Mouse (Mus musculus): ENCODE measurements at regions not wholly inside any gene's neighbourhood (a gene's known extent, or its start where the extent isn't known, plus 50 kb on each side); places are given as distances from the start of the nearest gene placed in this dataset.

GRCm38 (mm10) chr7:125281371-125281770 lies 163.1 kb upstream of the Kdm8 start:
- no peak for DNase-seq

GRCm38 (mm10) chr7:125295226-125295625 lies 149.2 kb upstream of the Kdm8 start:
- no peak for DNase-seq

GRCm38 (mm10) chr7:125308433-125308832 lies 136.0 kb upstream of the Kdm8 start:
- no peak for DNase-seq

- DNase-seq: peak; percentile 7
Observed at GRCm38 (mm10) chr7:125310971-125311370, 133.5 kb upstream of the Kdm8 start.

- no peak for DNase-seq
Observed at GRCm38 (mm10) chr7:125313604-125314003, 130.9 kb upstream of the Kdm8 start.

- no peak for DNase-seq
Observed at GRCm38 (mm10) chr7:125334769-125335168, 109.7 kb upstream of the Kdm8 start.

- DNase-seq: peak; percentile 25
Observed at GRCm38 (mm10) chr7:125335586-125336165, 108.8 kb upstream of the Kdm8 start.

GRCm38 (mm10) chr7:125336826-125337225 lies 107.7 kb upstream of the Kdm8 start:
- no peak for DNase-seq

GRCm38 (mm10) chr7:125338177-125338751 lies 106.2 kb upstream of the Kdm8 start:
- DNase-seq: no peak

- DNase-seq: no peak
Observed at GRCm38 (mm10) chr7:125340326-125340905, 104.1 kb upstream of the Kdm8 start.

- no peak for DNase-seq
Observed at GRCm38 (mm10) chr7:125349606-125350005, 94.9 kb upstream of the Kdm8 start.

GRCm38 (mm10) chr7:125354211-125354610 lies 90.3 kb upstream of the Kdm8 start:
- no peak for DNase-seq

- no peak for DNase-seq
Observed at GRCm38 (mm10) chr7:125354956-125355355, 89.5 kb upstream of the Kdm8 start.

- no peak for DNase-seq
Observed at GRCm38 (mm10) chr7:125358016-125358415, 86.5 kb upstream of the Kdm8 start.

GRCm38 (mm10) chr7:125383021-125383420 lies 61.5 kb upstream of the Kdm8 start:
- no peak for DNase-seq

- no peak for DNase-seq
Observed at GRCm38 (mm10) chr7:125384171-125384570, 60.3 kb upstream of the Kdm8 start.

- DNase-seq: peak; percentile 2
Observed at GRCm38 (mm10) chr7:125392536-125392935, 51.9 kb upstream of the Kdm8 start.

GRCm38 (mm10) chr7:125393228-125393627 lies 51.2 kb upstream of the Kdm8 start:
- DNase-seq: no peak

- peak; percentile 96 for DNase-seq
Observed at GRCm38 (mm10) chr7:125393654-125394346, 50.7 kb upstream of the Kdm8 start.

All from cerebellum, adult 8-10 months (tissue).